Mouse (Mus musculus): Measurements from ENCODE around the gene Smndc1.

The Smndc1 gene

GRCm38 (mm10) chr19:53383336-53383735 lies 7.0 kb downstream of the Smndc1 start:
- DNase-seq (ENCODE audit: low spot score in 2 of 2): no peak

DNA sequence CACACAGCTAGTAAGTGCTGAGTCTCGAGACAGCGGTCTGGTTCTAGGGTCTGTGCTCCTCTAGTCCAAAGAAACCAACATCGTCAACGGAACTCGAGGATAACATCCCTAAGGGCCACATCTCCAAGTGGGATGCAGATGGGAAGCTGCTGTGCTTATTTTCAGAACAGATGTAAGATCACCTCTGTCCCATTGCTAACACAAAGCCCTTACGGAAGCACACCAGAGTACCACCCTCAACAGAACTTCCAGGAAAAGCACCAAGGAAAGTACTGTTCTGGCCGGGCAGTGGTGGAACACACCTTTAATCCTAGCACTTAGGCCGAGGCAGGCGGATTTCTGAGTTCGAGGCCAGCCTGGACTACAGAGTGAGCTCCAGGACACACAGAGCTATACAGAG lies 12.0 kb downstream of the Smndc1 start:
- DNase-seq (ENCODE audit: low spot score in 2 of 2): no peak

- no peak for DNase-seq (ENCODE audit: low spot score in 2 of 2)
These were observed 12.7 kb downstream of the Smndc1 start for GRCm38 (mm10) chr19:53377652-53378051.

- no peak for DNase-seq (ENCODE audit: low spot score in 2 of 2)
These were observed 14.6 kb downstream of the Smndc1 start for GRCm38 (mm10) chr19:53375816-53376215.

- no peak for DNase-seq (ENCODE audit: low spot score in 2 of 2)
These were observed 15.1 kb downstream of the Smndc1 start for GRCm38 (mm10) chr19:53375299-53375698.

GRCm38 (mm10) chr19:53373570-53373969 lies 16.8 kb downstream of the Smndc1 start:
- no peak for DNase-seq (ENCODE audit: low spot score in 2 of 2)

DNA sequence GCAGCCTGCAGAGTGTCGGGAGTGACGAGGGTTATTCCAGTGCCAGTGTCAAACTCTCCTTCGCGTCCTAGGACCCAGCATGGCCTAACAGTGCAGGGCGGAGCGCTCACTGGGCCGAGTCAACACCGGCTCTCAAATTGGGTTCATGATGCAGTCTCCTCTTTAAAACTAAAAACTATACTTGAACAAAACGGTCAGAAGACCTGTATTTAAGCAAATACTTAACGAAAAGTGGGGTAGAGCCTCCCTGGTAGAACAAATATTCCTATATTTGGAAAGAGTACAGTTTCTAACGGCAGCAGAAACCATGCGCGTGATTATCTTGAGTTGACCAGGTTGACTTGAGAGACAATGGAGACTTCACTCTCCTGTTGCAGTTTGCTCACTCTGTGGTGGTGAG lies 18.7 kb downstream of the Smndc1 start, which contains the start of gene Gm10197:
TSS of gene Gm10197 (minus strand) at position 101 of the 400 bp plus-strand sequence.
- no peak for DNase-seq (ENCODE audit: low spot score in 2 of 2)

GRCm38 (mm10) chr19:53370233-53370632 lies 20.1 kb downstream of the Smndc1 start:
- DNase-seq (ENCODE audit: low spot score in 2 of 2): no peak

DNA sequence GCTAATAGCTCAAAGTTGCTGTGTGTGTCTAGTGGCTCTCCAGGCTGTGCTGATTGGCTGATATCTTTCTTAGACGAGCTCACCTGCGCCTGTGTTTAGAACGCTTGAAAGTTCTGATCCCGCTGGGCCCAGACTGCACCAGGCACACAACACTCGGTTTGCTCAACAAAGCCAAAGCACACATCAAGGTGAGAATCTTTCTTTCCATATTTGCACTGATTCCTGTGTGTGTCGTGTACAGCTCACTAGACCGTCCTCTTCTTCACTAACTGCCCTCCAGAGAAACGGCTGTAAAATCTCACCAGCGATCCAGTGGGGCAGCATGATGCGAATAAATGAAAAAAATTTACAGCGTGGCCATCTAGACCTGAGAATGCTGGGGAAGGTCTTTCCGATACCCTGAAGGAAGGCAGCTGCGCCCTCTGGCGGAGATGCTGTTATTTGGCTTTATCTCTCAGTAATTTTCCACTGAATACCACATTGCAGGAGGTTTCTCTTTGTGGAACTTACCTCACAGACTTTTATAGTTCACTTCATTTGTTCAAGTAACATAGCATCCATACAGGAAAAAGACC lies 20.8 kb downstream of the Smndc1 start:
- peak in 1 of 2 experiments; percentile 77 for DNase-seq (ENCODE audit: low spot score in 2 of 2)

GRCm38 (mm10) chr19:53366881-53367280 lies 23.5 kb downstream of the Smndc1 start:
- DNase-seq (ENCODE audit: low spot score in 2 of 2): no peak

- DNase-seq (ENCODE audit: low spot score in 2 of 2): no peak
These were observed 24.2 kb downstream of the Smndc1 start for GRCm38 (mm10) chr19:53366057-53366775.

DNA sequence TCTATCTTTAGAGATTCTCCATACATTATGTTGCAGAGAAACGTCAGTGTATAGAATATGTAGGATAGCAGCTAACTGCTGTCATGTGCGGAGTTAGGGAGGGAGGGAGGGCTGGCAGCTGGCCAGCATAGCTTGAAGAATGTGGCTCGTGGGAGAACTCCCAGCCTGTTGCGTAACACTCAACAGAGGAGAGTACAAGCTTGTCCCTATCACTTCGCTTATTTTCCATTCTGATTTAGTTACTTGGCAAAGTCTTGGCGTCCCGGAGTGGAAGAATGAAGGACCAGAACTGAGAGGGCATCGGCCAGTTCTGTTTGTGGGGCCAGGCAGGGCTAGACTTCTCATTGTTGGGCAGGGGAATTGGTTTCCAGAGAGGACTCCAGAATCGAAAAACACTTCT lies 25.4 kb downstream of the Smndc1 start:
- peak; percentile 62 to 80 for DNase-seq (ENCODE audit: low spot score in 2 of 2)

- no peak for DNase-seq (ENCODE audit: low spot score in 2 of 2)
These were observed 25.8 kb downstream of the Smndc1 start for GRCm38 (mm10) chr19:53364551-53364950.

DNA sequence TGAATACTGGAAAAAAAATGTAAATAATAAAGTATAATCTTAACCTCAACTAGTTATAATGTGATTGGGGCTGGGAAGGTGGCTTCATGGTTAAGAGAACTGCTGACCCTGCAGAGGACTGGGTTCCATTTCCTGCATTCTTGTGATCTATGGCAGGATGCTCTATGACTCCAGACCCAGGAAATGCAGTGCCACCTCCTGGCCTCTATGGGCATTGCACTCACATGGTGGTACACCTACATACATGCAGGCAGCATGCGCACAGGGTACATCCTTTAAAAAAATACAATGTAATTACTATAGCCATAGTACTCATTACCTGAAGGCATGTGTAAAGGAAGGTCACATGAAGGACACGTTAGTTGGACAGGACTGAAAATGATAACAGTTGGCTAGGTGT lies 27.4 kb downstream of the Smndc1 start:
- DNase-seq (ENCODE audit: low spot score in 2 of 2): no peak

DNA sequence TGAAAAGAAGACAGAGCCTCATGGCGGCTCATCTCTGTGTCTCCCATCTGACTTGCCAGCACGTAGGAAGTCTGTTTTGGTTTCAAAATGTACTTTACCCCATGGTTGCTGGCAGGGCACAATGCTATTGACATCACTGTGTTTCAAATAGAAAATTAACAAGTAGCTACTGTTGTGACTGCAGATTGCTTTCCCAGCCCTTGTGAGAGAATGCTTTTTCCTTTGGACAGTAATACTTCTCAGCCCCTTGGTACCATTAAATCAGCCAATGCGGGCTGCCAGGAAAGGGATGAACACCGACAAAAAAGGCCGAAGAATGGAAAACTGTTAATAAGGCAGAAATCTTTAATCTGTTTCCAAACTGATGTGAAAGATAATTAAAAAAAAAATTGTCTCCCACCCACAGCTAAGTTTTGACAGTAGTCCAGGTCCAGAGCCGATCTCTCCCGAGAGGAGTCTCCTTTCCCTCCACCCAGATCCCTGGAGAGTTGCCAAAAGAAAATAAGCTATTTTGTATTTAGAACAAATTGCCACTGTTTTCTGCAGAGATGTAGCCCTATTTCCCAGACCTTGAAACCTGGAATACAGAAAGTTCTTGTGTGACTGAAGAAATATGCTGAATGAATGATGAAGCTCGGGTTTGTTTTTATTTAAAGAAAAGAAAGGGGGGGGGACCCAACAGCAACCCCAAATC lies 30.0 kb downstream of the Smndc1 start:
- peak in 1 of 2 experiments; percentile 51 for DNase-seq (ENCODE audit: low spot score in 2 of 2)

- no peak for DNase-seq (ENCODE audit: low spot score in 2 of 2)
These were observed 31.0 kb downstream of the Smndc1 start for GRCm38 (mm10) chr19:53359160-53360033.

DNA sequence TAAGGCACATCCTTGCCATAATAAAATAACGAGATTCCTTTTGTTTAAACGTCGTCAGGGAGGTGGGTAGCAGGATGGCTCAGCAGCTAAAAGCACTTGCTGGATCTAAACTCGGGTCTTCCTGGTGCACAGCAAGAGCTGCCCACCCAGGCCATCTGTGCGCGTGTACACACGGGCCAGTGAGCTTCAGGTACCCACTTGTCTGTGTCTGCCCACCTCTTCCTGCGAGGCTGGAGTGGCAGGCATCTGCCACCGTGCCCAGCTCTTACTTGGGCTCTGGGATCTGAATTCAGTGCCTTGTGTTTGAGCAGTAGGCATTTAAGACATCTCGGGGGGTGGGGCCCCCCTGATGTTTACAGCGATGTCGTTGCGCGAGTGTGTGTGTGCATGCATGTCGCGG lies 35.3 kb downstream of the Smndc1 start:
- peak; percentile 56 to 80 for DNase-seq (ENCODE audit: low spot score in 2 of 2)

DNA sequence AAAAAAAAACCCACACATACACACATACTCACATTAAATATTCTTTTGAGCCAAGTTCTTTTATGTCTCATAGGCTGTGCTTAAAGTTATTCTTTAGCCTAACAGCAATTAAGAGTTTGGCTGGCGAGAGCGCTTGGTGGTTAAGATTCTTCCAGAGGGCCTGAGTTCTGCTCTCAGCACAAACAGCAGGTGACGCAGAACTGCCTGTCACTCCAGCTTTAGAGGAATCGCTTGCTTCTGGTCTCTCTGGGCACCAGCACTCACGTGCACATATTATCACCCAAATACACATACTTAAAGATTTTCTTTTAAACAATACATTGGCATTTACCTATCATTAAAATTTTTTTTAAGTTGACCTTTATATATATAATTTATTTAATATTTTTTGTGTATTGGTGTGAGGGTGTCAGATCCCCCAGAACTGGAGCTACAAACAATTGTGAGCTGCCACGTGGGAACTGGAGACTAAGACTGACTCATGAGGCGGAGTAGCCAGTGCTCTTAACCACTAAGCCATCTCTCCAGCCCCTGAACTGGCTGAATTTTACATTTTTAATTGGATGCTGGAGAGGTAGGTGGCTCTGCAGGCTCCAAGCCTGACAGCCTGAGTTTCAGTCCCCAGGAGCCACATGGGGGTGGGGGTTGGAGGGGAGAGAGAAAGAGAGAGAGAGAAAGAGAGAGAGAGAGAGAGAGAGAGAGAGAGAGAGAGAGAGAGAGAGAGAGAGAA lies 35.9 kb downstream of the Smndc1 start:
- no peak for DNase-seq (ENCODE audit: low spot score in 2 of 2)

- DNase-seq (ENCODE audit: low spot score in 2 of 2): peak in 1 of 2 experiments; percentile 83
These were observed 36.5 kb downstream of the Smndc1 start for GRCm38 (mm10) chr19:53353864-53354263.

- DNase-seq (ENCODE audit: low spot score in 2 of 2): no peak
These were observed 44.6 kb downstream of the Smndc1 start for GRCm38 (mm10) chr19:53345766-53346165.

DNA sequence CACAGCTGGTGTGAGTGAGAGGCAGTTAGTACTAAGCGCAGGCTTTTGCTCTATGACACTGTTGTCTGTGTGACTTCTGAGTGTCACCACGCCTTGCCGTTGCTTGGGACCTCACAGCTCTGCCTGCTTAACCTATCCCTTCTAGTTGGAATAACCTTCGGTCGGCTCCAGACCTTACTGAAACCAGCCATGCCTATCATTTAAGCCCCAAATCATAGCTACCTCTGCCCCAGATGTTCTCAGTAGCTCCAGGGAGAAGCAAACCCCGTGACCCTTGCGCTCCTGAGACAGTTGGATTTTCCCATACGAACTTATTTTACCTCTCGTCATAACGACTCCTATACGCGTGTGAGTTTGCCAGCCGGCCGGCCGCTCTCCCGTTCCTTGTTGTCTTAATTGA lies 46.3 kb downstream of the Smndc1 start:
- DNase-seq (ENCODE audit: low spot score in 2 of 2): no peak
